Mouse (Mus musculus) embryonic fibroblast, embryonic 13.5 days (primary cell): ENCODE results near the gene Gm10203.

ENCODE experiments used
- CTCF ChIP-seq: IDR thresholded peaks from 2 replicates; pipeline ENCODE4 v1.5.1; 2011; ENCODE audit warnings: mild to moderate bottlenecking, control low read depth, low read length, moderate library complexity, borderline replicate concordance; ENCODE audit not compliant: insufficient read depth
- POLR2A ChIP-seq: IDR thresholded peaks from 2 replicates; pipeline ENCODE4 v1.6.1; 2011; ENCODE audit warnings: low read depth, mild to moderate bottlenecking, control low read depth, low read length, moderate library complexity

DNA sequence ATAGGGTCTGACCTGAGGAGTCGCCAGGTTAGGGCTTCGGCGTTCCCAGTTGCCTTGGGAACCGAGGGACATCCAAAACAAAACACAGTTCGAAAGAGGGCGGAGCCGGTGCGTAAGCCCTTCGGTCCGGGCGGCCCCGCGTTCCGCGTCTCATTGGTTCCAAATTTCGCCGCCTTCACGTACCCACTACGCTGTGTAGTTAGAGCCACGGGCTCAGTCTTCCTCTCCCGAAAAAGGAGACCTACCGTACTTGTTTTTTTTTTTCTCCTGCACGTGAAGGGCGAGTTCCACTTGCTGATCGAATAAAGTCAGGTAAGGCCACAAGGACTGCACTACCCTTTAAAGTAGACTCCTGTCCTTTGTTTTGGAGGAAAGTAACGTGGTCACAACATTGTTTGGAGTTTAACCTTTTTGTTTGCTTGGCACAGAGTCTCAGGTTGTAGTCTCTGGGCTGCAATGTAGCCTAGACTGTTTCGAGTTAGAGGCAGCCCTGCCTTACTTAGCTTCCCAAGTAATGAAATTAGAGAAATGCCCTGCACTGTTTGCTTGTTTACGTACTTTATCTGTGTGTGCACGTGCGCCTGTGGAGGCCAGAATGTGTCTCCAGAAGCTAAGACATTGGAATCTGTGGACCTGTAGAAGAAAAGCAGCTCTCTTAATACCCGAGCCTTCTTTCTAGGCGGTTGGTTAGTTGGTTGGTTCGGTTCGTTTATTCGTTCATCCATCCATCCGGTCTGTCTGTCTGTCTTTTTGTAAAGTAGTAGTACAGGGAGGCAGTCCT is 11.6 kb downstream of the Gm10203 start:
- TF ChIP-seq CTCF (no peak), POLR2A (peak; percentile 61)
